Mouse (Mus musculus): ENCODE data around the gene Nfkbil1. TPM values are rescaled to one million over a fixed set of nuclear protein-coding genes. Genes with fewer than 3 reads are reported as not detected.
"Not testable (repeated sequence)": the region's sequence is repeated elsewhere in the genome, so short reads cannot be mapped to it uniquely, and the experiment has no call there.

Nfkbil1 gene
- polyA plus RNA-seq, 1 experiment from 2014 or later = 5.4 TPM

GRCm38 (mm10) chr17:35234903-35235302 is 689 bp downstream of the Nfkbil1 start:
- no peaks in the 10 kb centered on the region for H3K9me3 ChIP-seq (ENCODE audit: control insufficient read depth, low read length)
- peak overlapping the region; percentile 88 for H3K9ac ChIP-seq (ENCODE audit: low read depth, low read length)
- peak overlapping the region; percentile 95 for H3K27ac ChIP-seq (ENCODE audit: low read depth, low read length)
- H3K27me3 ChIP-seq (replicated peaks; ENCODE audit: control insufficient read depth, insufficient read depth, low read length) = no peaks in the 10 kb centered on the region
- H3K36me3 ChIP-seq (ENCODE audit: control insufficient read depth, insufficient read depth, low read length) = peaks cover 12% of the 10 kb centered on the region; the same call in 1 of the 2 replicates
- WGBS = 2% methylated on average over 31 of the region's 31 CpGs
- ATAC-seq (replicated peaks; ENCODE audit: low FRiP score) (peak; percentile 11; the same call in 1 of the 2 replicates), DNase-seq (ENCODE audit: low spot score) (peak; percentile 61)
- peaks cover 20% of the 10 kb centered on the region for H3K4me1 ChIP-seq (replicated peaks; ENCODE audit: control insufficient read depth, insufficient read depth, low read length)
- peak overlapping the region; percentile 71 for H3K4me3 ChIP-seq (ENCODE audit: low read depth, low read length)
- H3K4me2 ChIP-seq = peak overlapping the region; percentile 79

GRCm38 (mm10) chr17:35234090-35234489 is 1.5 kb downstream of the Nfkbil1 start:
- H3K9ac ChIP-seq (ENCODE audit: low read depth, low read length) = peak overlapping the region; percentile 88
- ATAC-seq (replicated peaks; ENCODE audit: low FRiP score) = not testable (repeated sequence)

GRCm38 (mm10) chr17:35233114-35233980 is 2.2 kb downstream of the Nfkbil1 start, which contains the start of gene Atp6v1g2:
Atp6v1g2 (plus strand) TSS chr17:35233660.
- Histone ChIP-seq H3K9me3 (ENCODE audit: control insufficient read depth, low read length) (no peaks in the 10 kb centered on the region), H3K4me1 (replicated peaks; ENCODE audit: control insufficient read depth, insufficient read depth, low read length) (peaks cover 20% of the 10 kb centered on the region), H3K4me2 (peak within 1 kb of the TSS; percentile 79), H3K27me3 (replicated peaks; ENCODE audit: control insufficient read depth, insufficient read depth, low read length) (no peaks in the 10 kb centered on the region), H3K27ac (ENCODE audit: low read depth, low read length) (peak within 1 kb of the TSS; percentile 95), H3K4me3 (ENCODE audit: low read depth, low read length) (peak within 1 kb of the TSS; percentile 71), H3K36me3 (ENCODE audit: control insufficient read depth, insufficient read depth, low read length) (peaks cover 19% of the 10 kb centered on the region; the same call in 1 of the 2 replicates), H3K9ac (ENCODE audit: low read depth, low read length) (peak within 1 kb of the TSS; percentile 88)
- 71% methylated on average over 18 of the region's 18 CpGs for WGBS
- ATAC-seq (replicated peaks; ENCODE audit: low FRiP score) (no peak), DNase-seq (ENCODE audit: low spot score) (no peak)

More at GRCm38 (mm10) chr17:35234090-35234489, 1.5 kb downstream of the Nfkbil1 start:
- not testable (repeated sequence) for H3K27me3 ChIP-seq (replicated peaks; ENCODE audit: control insufficient read depth, insufficient read depth, low read length); DNase-seq (ENCODE audit: low spot score); H3K9me3 ChIP-seq (ENCODE audit: control insufficient read depth, low read length)
- WGBS = 72% methylated on average over 7 of the region's 7 CpGs
- peak overlapping the region; percentile 71 for H3K4me3 ChIP-seq (ENCODE audit: low read depth, low read length)
- H3K27ac ChIP-seq (ENCODE audit: low read depth, low read length) = peak overlapping the region; percentile 95
- peak overlapping the region; percentile 79 for H3K4me2 ChIP-seq
- H3K36me3 ChIP-seq (ENCODE audit: control insufficient read depth, insufficient read depth, low read length) = peaks cover 19% of the 10 kb centered on the region; the same call in 1 of the 2 replicates
- H3K4me1 ChIP-seq (replicated peaks; ENCODE audit: control insufficient read depth, insufficient read depth, low read length) = peaks cover 20% of the 10 kb centered on the region

GRCm38 (mm10) chr17:35232659-35233058 is 2.9 kb downstream of the Nfkbil1 start:
- DNase-seq (ENCODE audit: low spot score) (no peak), ATAC-seq (replicated peaks; ENCODE audit: low FRiP score) (no peak)
- Histone ChIP-seq H3K27ac (ENCODE audit: low read depth, low read length) (peak overlapping the region; percentile 25; the same call in 1 of the 2 replicates), H3K9ac (ENCODE audit: low read depth, low read length) (0 out of 2 replicates have a peak overlapping the region, but pooled peaks have one; percentile 25), H3K36me3 (ENCODE audit: control insufficient read depth, insufficient read depth, low read length) (peaks cover 19% of the 10 kb centered on the region; the same call in 1 of the 2 replicates), H3K4me1 (replicated peaks; ENCODE audit: control insufficient read depth, insufficient read depth, low read length) (peaks cover 20% of the 10 kb centered on the region), H3K9me3 (ENCODE audit: control insufficient read depth, low read length) (no peaks in the 10 kb centered on the region), H3K4me3 (ENCODE audit: low read depth, low read length) (peak overlapping the region; percentile 12; the same call in 1 of the 2 replicates), H3K27me3 (replicated peaks; ENCODE audit: control insufficient read depth, insufficient read depth, low read length) (no peaks in the 10 kb centered on the region), H3K4me2 (peak overlapping the region; percentile 79)
- WGBS = 84% methylated on average over 5 of the region's 5 CpGs

- WGBS = 10% methylated on average over 12 of the region's 12 CpGs
- ATAC-seq (replicated peaks; ENCODE audit: low FRiP score) (no peak), DNase-seq (ENCODE audit: low spot score) (peak; percentile 81)
- Histone ChIP-seq H3K27me3 (replicated peaks; ENCODE audit: control insufficient read depth, insufficient read depth, low read length) (no peaks in the 10 kb centered on the region), H3K9ac (ENCODE audit: low read depth, low read length) (0 out of 2 replicates have a peak overlapping the region, but pooled peaks have one; percentile 25), H3K27ac (ENCODE audit: low read depth, low read length) (0 out of 2 replicates have a peak overlapping the region, but pooled peaks have one; percentile 25), H3K36me3 (ENCODE audit: control insufficient read depth, insufficient read depth, low read length) (peaks cover 19% of the 10 kb centered on the region; the same call in 1 of the 2 replicates), H3K4me2 (peak overlapping the region; percentile 79), H3K4me1 (replicated peaks; ENCODE audit: control insufficient read depth, insufficient read depth, low read length) (peaks cover 20% of the 10 kb centered on the region), H3K4me3 (ENCODE audit: low read depth, low read length) (peak overlapping the region; percentile 12; the same call in 1 of the 2 replicates), H3K9me3 (ENCODE audit: control insufficient read depth, low read length) (no peaks in the 10 kb centered on the region)
Observed at GRCm38 (mm10) chr17:35232043-35232442, 3.5 kb downstream of the Nfkbil1 start.

GRCm38 (mm10) chr17:35231022-35231421 is 4.6 kb downstream of the Nfkbil1 start:
- Histone ChIP-seq H3K9me3 (ENCODE audit: control insufficient read depth, low read length) (no peaks in the 10 kb centered on the region), H3K4me1 (replicated peaks; ENCODE audit: control insufficient read depth, insufficient read depth, low read length) (peaks cover 15% of the 10 kb centered on the region), H3K36me3 (ENCODE audit: control insufficient read depth, insufficient read depth, low read length) (peaks cover 19% of the 10 kb centered on the region; the same call in 1 of the 2 replicates), H3K9ac (ENCODE audit: low read depth, low read length) (no peak overlapping the region), H3K4me3 (ENCODE audit: low read depth, low read length) (no peak overlapping the region), H3K27ac (ENCODE audit: low read depth, low read length) (no peak overlapping the region), H3K27me3 (replicated peaks; ENCODE audit: control insufficient read depth, insufficient read depth, low read length) (no peaks in the 10 kb centered on the region), H3K4me2 (no peak overlapping the region)
- ATAC-seq (replicated peaks; ENCODE audit: low FRiP score) = no peak
- no peak for DNase-seq (ENCODE audit: low spot score)
- WGBS = 91% methylated on average over 10 of the region's 10 CpGs

GRCm38 (mm10) chr17:35226561-35227046 is 9.0 kb downstream of the Nfkbil1 start:
- Histone ChIP-seq H3K4me2 (no peak overlapping the region), H3K9ac (ENCODE audit: low read depth, low read length) (no peak overlapping the region), H3K4me3 (ENCODE audit: low read depth, low read length) (no peak overlapping the region), H3K4me1 (replicated peaks; ENCODE audit: control insufficient read depth, insufficient read depth, low read length) (peaks cover 4% of the 10 kb centered on the region; the same call in 1 of the 2 replicates), H3K9me3 (ENCODE audit: control insufficient read depth, low read length) (no peaks in the 10 kb centered on the region), H3K36me3 (ENCODE audit: control insufficient read depth, insufficient read depth, low read length) (peaks cover 19% of the 10 kb centered on the region; the same call in 1 of the 2 replicates), H3K27ac (ENCODE audit: low read depth, low read length) (no peak overlapping the region), H3K27me3 (replicated peaks; ENCODE audit: control insufficient read depth, insufficient read depth, low read length) (no peaks in the 10 kb centered on the region)
- ATAC-seq (replicated peaks; ENCODE audit: low FRiP score) = no peak
- WGBS = 78% methylated on average over 14 of the region's 14 CpGs
- no peak for DNase-seq (ENCODE audit: low spot score)

- H3K4me2 ChIP-seq = no peak overlapping the region
- no peak overlapping the region for H3K27ac ChIP-seq (ENCODE audit: low read depth, low read length)
- peaks cover 19% of the 10 kb centered on the region; the same call in 1 of the 2 replicates for H3K36me3 ChIP-seq (ENCODE audit: control insufficient read depth, insufficient read depth, low read length)
- no peak for DNase-seq (ENCODE audit: low spot score)
- H3K27me3 ChIP-seq (replicated peaks; ENCODE audit: control insufficient read depth, insufficient read depth, low read length) = no peaks in the 10 kb centered on the region
- no peaks in the 10 kb centered on the region for H3K9me3 ChIP-seq (ENCODE audit: control insufficient read depth, low read length)
- ATAC-seq (replicated peaks; ENCODE audit: low FRiP score) = no peak
- 91% methylated on average over 5 of the region's 5 CpGs for WGBS
- H3K9ac ChIP-seq (ENCODE audit: low read depth, low read length) = no peak overlapping the region
- no peak overlapping the region for H3K4me3 ChIP-seq (ENCODE audit: low read depth, low read length)
- H3K4me1 ChIP-seq (replicated peaks; ENCODE audit: control insufficient read depth, insufficient read depth, low read length) = peaks cover 8% of the 10 kb centered on the region
Observed at GRCm38 (mm10) chr17:35225456-35225855, 10.1 kb downstream of the Nfkbil1 start.

Measured in liver, embryonic 11.5 days (tissue).